Mouse (Mus musculus): Measurements from ENCODE around the gene Rai1. TPM values are rescaled to one million over a fixed set of nuclear protein-coding genes. Genes with fewer than 3 reads are reported as not detected.

Gene Rai1
- 15.3 and 15.5 TPM in 2 replicates for polyA plus RNA-seq (2012; rRNA removed)

DNA sequence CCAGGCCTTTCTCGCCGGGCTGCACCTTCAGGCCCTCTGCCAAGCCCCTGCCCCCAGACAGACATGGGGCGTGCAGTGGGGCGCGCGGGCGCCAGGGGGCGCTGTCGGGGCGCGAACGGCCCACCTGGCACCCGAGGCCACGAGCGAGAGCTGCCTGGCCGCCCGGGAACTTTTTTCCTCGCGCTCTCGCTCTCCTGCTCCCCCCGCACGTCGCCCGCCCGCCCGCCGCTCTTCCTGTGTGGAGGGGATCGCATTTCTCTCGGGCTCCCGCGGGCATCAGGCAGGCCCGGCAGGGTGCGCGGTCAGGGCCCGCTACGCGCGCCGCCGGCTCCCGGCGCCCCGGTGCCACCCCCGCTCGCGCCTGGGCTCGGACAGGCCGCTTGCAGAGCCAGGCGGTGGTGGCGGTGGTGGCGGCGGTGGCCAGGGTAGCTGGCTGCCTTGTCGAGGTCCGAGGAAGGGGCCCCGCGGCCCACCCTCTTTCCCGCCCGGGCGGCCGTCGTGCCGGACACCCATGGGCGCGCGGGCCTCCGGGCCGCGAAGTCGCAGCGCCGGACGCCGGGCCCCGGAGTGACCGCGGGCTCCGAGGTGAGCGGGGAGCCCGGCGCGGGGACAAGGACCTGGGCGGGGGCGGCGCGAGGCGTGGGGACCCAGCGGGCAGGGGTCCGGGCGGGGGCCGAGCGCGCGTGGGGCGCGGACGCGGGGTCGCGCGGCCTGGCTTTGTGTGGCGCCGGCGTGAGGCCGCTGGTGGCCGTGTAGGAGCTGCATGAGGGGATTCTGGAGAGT lies at the start of gene Rai1:
TSS of gene Rai1 (plus strand) at position 204 of the 783 bp plus-strand sequence.
- under 1% methylated on average over 83 of the region's 105 CpGs for WGBS
- DNase-seq (ENCODE audit: low read depth, low spot score), result no peak

DNA sequence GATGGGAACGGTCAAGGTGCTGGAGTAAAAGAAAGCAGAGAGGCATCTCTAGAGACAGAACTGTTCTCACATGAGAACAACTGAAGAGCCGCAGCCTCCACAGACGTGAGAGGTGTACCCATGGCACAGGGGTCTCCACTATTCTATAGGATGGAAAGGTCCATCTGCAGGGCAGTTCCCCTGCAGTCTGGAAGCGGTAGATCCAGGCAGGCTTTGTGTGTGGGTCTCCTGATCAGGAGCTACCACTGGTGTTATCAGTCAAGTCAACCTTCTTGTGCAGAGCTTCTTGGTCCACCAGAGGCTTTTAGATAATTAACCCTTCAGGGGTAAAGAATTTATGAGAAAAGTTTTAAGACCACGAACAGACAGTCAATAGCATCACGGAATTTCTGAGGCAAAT lies 48.3 kb upstream of the Rai1 start:
- 87% methylated on average over 6 of the region's 6 CpGs for WGBS
- no peak for DNase-seq (ENCODE audit: low read depth, low spot score)

DNA sequence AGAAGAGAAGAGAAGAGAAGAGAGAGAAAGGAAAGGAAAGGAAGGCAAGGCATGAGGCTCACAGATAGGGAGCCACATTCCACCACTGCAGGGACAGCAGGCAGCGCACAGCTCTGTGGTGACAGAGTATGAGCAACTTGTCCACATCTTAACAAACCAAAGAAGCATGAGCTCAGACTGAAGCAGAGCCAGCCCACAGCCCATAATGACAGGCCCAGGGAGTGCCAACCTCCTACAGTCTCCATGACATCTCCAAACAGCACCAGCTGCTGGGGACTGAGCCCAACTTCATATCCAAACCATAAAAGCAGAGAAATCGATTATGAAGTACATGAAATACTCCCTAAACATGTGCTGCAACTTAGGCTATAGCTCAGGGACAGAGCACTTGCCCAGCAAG lies 46.8 kb upstream of the Rai1 start:
- WGBS, result 43% methylated on average over 2 of the region's 2 CpGs
- no peak for DNase-seq (ENCODE audit: low read depth, low spot score)

DNA sequence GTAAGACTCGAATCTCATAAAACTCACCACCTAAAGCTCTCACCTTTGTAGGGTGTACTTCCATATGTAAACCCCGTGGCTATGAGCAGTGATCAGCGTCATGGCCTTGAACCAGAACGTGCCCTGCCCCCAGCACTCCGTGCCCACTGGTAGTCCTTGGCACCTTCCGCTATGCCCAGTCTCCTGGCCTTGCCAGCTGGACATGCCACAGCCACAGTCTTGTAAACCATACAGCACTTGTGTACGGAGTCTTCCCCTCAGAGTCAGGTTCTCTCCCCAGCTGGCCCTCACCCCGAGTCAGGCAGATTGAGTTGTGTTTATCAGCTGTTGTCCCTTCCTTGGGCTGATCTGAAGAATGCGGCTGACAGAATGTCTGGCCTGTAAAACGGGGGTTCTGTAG lies 46.4 kb upstream of the Rai1 start:
- WGBS, result 53% methylated on average over 10 of the region's 10 CpGs

DNA sequence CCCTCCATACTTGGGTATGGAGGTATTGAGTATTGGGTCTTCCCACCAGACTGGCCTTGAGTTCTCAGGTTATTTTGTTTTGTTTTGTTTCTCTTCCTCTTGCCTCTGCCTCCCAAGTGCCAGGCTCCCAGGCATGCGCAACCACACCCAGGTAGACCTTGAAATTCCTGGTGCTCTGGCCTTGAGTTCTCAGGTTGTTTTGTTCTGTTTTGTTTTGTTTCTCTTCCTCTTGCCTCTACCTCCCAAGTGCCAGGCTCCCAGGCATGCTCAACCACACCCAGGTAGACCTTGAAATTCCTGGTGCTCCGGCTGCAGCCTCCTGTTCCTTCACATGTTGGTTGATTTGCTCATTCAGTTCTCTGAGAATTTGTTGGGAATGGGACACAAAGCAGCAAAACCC lies 44.8 kb upstream of the Rai1 start:
- 80% methylated on average over 2 of the region's 2 CpGs for WGBS
- DNase-seq (ENCODE audit: low read depth, low spot score), result no peak

More for the DNA sequence above, 46.4 kb upstream of the Rai1 start:
- no peak for DNase-seq (ENCODE audit: low read depth, low spot score)

DNA sequence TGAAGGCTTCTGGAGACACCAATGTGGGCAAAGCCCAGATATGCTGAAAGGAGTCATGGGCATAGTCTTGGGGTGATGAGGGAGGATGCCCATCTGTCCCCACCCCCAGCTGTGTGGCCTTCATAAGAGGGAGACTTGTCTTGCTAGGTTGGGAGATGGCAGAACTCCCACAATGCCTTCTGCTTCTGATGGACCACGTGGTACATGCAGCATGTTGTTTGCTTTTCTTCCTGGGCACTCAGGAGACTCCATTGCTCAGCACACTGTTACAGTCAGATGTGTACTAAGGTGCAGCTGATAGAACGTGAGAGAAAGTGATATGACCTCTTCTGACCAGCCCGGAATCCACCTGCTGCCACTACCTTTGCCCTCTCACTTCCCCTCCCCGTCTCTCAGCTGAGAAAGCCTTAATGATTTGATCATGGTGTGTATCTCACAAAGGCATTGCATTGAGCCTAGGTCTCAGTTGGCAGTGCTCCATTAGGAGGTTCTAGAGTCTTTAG lies 43.3 kb upstream of the Rai1 start:
- DNase-seq (ENCODE audit: low read depth, low spot score), result no peak

DNA sequence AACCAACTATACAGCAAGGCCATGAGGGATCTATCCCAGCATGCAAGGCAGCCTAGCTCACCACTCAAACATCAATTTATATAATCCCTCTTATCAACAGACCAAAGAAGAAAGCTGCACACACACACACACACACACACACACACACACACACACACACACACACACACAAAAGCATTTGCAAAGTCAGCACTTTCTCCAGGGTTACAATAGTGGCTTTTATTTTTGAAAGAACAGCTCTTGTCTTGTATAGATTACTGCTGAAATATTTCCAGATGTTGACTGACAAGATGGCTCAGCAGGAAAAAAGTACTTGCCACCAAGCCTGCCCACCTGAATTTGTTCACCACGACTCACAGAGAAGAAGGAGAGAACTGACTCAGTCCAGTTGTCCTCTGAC lies 39.5 kb upstream of the Rai1 start:
- no peak for DNase-seq (ENCODE audit: low read depth, low spot score)
- 67% methylated on average over 1 of the region's 1 CpGs for WGBS

More for the DNA sequence above, 43.3 kb upstream of the Rai1 start:
- WGBS, result 36% methylated on average over 4 of the region's 4 CpGs

DNA sequence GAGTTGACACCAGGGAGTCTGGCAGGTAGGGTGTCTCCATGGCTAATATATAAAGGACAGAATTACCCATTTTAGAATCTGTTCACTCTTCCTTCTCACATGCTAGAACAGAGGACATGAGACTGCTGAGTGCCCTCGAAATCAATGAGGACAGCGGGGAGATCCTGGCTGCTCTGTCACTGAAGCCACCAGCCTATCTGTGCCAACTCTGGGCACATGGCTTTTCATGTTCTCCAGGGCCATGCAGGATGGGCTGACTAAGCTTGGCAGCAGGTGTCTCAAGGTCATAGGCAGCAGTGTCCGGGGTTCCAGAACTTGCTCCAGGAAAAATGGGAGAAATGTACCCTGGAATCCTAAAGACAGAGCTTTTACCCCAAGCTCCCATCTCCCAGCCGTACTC lies 37.2 kb upstream of the Rai1 start:
- DNase-seq (ENCODE audit: low read depth, low spot score), result no peak
- 81% methylated on average over 4 of the region's 4 CpGs for WGBS

DNA sequence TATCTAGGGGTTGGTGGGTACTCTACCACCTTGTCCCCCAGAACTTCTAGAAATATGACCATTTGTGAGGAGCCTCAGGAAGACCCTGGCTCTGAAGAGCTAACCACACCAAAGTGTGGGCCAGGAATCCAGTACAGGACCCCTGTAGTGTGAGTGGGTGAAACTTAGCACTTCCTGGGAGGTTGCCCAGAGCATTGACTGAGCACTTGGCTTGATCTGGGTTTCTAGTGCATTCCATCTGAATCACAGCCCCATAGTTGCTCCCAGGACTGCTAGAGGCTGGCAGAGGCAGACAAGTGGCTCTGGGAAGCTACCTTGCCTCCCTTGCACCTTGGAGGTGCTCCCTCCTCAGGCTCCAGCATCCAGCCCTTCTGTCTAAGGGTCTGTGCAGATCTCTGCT lies 36.2 kb upstream of the Rai1 start:
- DNase-seq (ENCODE audit: low read depth, low spot score), result no peak

DNA sequence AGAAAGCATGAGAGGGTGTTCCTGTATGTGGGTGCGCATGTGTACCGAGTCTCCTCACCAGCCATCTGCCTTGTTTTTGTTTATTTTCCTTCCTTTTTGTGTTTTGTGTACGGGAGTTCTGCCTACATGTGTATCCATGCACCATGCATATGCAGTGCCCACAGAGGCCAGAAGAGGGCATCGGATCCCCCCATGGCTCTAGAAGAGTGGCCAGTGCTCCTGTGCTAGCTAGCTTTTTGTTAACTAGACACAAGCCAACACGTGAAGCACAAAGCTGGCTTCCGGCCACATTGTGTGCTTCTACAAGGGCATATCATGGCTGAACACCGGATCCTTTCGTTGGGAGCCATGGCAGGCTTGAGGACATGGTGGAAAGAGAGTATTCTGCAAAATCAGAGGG lies 34.2 kb upstream of the Rai1 start:
- no peak for DNase-seq (ENCODE audit: low read depth, low spot score)
- WGBS, result 51% methylated on average over 8 of the region's 8 CpGs

DNA sequence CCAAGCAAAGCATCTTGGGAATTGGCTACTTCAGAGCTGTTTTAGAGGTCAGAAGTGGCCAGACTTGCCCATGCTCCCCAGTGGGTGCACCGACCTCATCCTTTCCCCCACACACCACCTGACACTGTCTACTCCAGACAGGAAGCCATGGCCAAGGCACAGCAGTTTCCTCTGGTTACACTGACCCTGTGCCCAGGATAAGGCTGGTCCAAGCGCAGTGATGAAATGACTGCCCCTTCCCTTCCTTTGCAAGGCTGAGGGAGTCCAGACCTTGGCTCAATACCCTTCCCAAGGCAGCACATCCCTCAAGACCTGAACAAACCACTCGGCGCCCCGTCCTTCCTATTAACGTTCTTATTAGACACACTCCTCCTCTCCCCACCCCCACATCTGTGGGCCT lies 33.6 kb upstream of the Rai1 start:
- WGBS, result 88% methylated on average over 6 of the region's 6 CpGs
- DNase-seq (ENCODE audit: low read depth, low spot score), result no peak

DNA sequence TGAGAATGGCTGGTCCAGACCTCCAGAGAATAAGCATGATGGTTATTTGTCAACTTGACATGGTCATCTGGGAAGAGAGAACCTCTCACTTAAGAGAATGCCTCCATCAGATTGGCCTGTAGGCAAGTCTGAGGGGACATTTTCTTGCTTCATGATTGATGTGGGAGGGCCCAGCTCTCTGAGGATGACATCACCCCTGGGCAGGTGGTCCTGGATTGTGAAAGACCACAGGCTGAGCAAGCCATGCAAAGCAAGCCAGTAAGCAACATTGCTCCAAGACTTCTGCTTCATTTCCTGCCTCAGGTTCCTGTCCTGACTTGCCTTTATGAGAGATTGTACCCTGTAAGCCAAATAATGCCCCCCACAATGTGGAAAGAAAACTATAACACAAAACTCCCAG lies 31.7 kb upstream of the Rai1 start:
- DNase-seq (ENCODE audit: low read depth, low spot score), result no peak

DNA sequence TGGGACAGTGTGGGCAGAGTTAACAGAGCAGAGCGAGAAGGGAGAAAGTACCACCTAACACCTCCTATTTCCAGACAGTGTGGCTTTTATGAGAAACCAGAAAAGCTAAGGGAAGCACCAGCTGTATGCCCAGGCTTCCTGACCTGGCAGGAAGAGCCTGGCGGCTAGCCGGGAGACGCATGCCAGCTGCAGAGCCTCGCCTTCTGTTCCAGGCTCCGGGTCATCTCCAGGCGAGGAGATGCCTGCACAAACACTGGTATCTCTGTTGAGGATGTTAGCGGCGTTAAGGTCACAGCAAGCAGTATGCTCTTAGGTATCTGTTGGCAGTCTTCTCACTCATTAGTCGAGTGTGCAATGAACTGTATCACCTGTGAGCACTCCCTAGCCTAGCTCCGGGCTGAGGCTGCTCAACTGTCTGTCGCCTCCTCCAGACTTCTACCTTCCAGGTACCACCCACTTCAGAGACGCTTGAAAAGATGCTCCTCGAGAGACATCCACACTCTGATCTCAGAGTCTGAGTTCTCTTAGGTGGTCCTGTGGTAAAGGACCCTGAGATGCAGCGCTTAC lies 30.8 kb upstream of the Rai1 start:
- 41% methylated on average over 15 of the region's 15 CpGs for WGBS
- DNase-seq (ENCODE audit: low read depth, low spot score), result no peak

DNA sequence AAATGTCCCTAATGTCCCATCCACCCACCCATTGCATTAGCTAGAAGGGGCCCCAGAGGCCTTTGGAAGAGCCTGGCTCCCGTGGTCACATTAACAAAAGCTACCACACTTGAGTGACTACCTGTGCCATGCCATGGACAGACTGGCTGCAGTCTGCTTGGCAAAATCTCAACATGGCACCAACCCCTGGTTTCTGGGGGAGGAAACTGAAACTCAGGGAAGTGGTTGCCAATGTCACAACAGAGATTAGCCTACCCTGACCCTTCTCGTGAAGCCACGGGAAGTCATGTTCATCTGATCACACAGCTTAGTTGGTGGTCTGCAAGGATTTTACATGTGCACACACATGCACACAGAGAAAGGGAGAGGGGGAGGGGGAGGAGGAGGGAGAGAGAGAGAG lies 28.6 kb upstream of the Rai1 start:
- no peak for DNase-seq (ENCODE audit: low read depth, low spot score)

DNA sequence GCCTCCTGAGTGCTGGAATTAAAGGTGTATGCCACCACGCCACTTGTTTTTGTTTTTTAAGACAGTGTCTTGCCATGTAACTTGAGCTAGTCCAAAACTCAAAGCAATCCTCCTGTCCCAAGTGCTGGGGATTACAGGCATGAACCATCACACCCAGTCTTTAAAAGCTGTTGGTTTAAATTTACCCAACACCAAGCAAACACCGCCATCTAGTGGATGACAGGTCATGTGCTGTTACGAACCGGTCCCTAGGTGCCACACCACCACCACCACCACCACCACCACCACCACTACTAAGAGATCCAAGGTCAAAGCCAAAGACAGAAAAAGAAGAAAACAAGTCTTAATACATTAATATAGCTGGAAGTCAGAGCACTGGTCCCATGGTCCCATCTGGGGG lies 28.0 kb upstream of the Rai1 start:
- WGBS, result 22% methylated on average over 4 of the region's 4 CpGs
- peak; percentile 78 for DNase-seq (ENCODE audit: low read depth, low spot score)

More for the DNA sequence above, 28.6 kb upstream of the Rai1 start:
- 90% methylated on average over 3 of the region's 3 CpGs for WGBS

DNA sequence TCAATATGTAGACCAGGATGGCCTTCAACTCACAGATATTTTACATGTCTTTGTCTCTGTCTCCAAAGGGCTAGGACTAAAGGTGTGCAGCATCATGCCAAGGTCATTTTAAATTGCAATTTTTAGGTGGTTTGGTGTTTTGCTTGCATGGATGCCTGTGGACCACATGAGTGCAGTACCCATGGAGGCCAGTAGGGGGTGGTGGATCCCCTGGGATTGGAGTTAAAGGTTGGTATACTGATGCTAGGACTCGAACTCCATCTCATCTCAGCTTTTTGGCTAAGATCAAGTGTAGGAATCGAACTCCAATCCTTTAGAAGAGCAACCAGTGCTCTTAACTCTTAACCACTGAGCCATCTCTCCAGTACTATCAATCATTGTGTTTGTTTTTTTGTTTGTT lies 20.2 kb upstream of the Rai1 start:
- no peak for DNase-seq (ENCODE audit: low read depth, low spot score)
- WGBS, result 36% methylated on average over 2 of the region's 2 CpGs

DNA sequence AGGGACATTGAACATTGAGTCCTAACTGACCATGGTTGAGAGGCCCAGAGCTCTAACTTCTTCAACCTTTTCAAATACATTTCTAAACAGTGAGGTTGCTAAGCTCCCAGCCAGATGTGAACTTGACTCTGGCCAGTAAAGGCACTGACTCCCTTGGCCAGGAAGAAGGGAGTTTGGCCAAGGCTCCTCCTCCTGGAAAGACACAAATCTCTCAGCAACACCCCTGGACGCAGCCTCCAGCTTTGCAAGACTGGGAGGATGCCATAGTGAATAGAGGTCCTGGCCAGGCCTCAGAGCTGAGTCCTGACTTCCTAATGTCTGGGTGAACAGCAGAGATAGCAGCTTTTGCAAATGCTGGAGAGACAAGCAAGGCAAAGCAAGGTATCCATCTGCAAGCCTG lies 18.1 kb upstream of the Rai1 start:
- DNase-seq (ENCODE audit: low read depth, low spot score), result no peak
- WGBS, result 57% methylated on average over 1 of the region's 1 CpGs

DNA sequence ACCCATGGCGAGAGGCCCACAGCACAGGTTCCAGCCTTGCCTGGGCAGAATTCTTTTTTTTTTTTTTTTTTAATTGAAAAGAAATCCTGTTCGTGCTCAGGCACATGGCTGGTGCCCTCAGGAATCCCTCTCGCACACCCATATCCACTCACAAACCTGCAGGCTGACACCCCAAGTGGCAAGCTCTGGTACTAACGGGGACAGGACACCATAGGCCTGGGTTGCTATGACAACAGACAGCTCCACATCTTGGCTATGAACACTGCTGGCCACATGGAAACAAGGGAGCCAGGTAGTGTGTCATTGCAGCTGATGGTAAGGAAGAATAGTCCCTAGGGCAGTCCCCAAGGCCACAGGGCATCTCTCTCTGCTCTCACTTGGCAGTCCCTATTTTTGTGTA lies 15.9 kb upstream of the Rai1 start:
- 41% methylated on average over 4 of the region's 4 CpGs for WGBS
- DNase-seq (ENCODE audit: low read depth, low spot score), result no peak

DNA sequence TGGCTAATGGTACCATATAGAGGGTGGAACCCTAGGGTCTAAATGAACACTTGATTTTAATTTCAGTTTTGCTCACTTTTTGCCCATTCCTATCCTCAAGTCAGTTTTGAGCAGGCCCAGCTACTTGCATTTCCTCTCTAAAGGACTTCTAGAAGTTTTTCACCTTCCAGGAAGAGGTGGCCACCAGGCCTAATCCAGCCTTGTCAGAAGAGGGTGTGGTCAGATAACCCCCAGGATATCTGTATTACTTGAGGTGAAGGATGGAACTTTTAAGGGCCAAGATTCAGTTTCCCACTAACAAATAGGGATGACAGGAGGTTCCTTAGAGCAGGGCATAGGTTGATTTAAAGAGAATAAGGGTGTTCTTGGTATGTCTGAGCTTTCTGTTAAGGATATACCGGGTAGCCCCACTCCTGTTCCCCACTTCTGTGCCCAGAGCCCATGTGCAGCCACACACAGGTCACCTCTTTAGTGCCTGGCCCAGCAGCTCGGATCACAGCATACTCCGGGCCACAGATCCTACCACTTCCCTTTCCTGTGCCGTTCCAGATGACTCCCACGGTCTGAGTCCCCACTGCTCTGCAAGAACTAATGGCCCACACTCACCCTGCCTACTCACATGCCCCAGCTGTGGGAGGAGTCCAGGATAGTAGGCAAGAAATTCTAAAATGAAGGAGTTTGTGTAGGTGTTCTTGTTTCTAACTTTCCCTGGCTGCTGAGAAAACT lies 14.0 kb upstream of the Rai1 start:
- WGBS, result 64% methylated on average over 5 of the region's 5 CpGs
- DNase-seq (ENCODE audit: low read depth, low spot score), result no peak

DNA sequence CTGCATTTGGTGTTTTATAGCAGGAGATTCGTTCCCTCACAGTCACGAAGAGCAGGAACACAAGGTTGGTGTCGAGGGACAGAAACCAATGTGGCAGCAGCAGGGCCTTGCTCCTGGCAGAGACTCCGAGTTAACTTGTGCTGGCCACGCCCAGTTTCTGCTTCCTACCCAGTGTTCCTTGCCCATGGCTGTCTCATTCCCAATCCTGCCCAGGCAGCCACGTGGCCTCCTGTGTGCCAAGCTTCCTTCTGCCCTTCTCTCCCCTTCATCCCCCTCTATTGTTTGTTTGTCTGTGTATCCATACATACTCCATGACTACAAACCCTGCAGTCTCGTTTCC lies 13.4 kb upstream of the Rai1 start:
- DNase-seq (ENCODE audit: low read depth, low spot score), result no peak
- 40% methylated on average over 7 of the region's 7 CpGs for WGBS

DNA sequence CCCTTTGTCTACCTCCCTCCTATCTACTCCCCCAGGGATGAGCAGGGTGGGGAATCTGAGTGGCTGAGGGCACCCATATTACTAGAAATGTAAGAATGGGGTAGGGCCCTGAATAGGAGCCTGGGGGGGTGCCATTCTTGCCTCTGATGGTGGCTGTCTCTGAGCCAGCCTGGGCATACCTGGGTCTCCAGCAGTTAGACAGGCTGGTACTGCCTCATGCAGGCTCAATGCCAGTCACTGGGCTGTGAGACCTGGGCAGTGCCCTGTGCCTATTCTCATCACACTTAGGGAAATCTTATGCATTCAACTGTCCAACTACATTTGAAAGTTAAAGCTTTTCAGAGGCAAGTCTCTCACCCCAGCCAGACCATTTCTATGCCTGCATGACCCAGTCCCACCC lies 11.6 kb upstream of the Rai1 start:
- DNase-seq (ENCODE audit: low read depth, low spot score), result no peak
